Mouse (Mus musculus) CH12.LX (cell line): ENCODE results near the gene Gprin2.

Experiments
- MXI1 ChIP-seq: IDR thresholded peaks from 2 replicates; pipeline ENCODE4 v1.6.1; 2011; ENCODE audit warnings: mild to moderate bottlenecking, low read depth, low read length, improper control_type of control experiment
- POLR2A ChIP-seq: IDR thresholded peaks from 2 replicates; pipeline ENCODE4 v1.6.1; 2011; ENCODE audit warnings: low read depth, mild to moderate bottlenecking, improper control_type of control experiment, low read length
- SMC3 ChIP-seq: IDR thresholded peaks from 2 replicates; pipeline ENCODE4 v1.6.1; 2011; ENCODE audit warnings: low read depth, low read length, improper control_type of control experiment
- ZMIZ1 ChIP-seq: IDR thresholded peaks from 2 replicates; pipeline ENCODE4 v1.6.1; 2012; ENCODE audit warnings: low read depth, mild to moderate bottlenecking, inconsistent platforms, low read length, improper control_type of control experiment

- TF ChIP-seq SMC3 (no peak), POLR2A (no peak), MXI1 (no peak), ZMIZ1 (no peak)
Observed at GRCm38 (mm10) chr14:34193879-34194278, 7.6 kb downstream of the Gprin2 start.
